Mouse (Mus musculus): ENCODE results near the gene B4galt2. TPM values are rescaled to one million over a fixed set of nuclear protein-coding genes. Genes with fewer than 3 reads are reported as not detected.

B4galt2 gene
- polyA plus RNA-seq, 1 experiment from 2014 or later: 30.9 TPM

Other genes starting within 250 kb of the B4galt2 start
- gene Dmap1, start 201.2 kb downstream of the B4galt2 start, polyA plus RNA-seq (2014; fragmentation: Nextera tagmentation; extraction: Ambion mirVana): 80.3 and 85.3 TPM in 2 replicates
- gene Gm12845, start 159.1 kb downstream of the B4galt2 start, polyA plus RNA-seq (2014; fragmentation: Nextera tagmentation; extraction: Ambion mirVana): not detected in 2 replicates
- not detected in 2 replicates for gene Klf17, start 117.8 kb downstream of the B4galt2 start, polyA plus RNA-seq (2014; fragmentation: Nextera tagmentation; extraction: Ambion mirVana)
- 7.4 and 8.4 TPM in 2 replicates for gene Slc6a9, start 49.0 kb downstream of the B4galt2 start, polyA plus RNA-seq (2014; fragmentation: Nextera tagmentation; extraction: Ambion mirVana)
- 0.81 and 1.8 TPM in 2 replicates for gene Ccdc24, start 10.9 kb downstream of the B4galt2 start, polyA plus RNA-seq (2014; fragmentation: Nextera tagmentation; extraction: Ambion mirVana)
- 235 and 249 TPM in 2 replicates for gene Atp6v0b, start 3.8 kb upstream of the B4galt2 start, polyA plus RNA-seq (2014; fragmentation: Nextera tagmentation; extraction: Ambion mirVana)
- gene Dph2, start 8.5 kb upstream of the B4galt2 start, polyA plus RNA-seq (2014; fragmentation: Nextera tagmentation; extraction: Ambion mirVana): 23.8 and 25.0 TPM in 2 replicates
- gene Ipo13, start 31.5 kb upstream of the B4galt2 start, polyA plus RNA-seq (2014; fragmentation: Nextera tagmentation; extraction: Ambion mirVana): 56.3 and 67.0 TPM in 2 replicates
- 1.5 and 1.7 TPM in 2 replicates for gene Artn, start 46.3 kb upstream of the B4galt2 start, polyA plus RNA-seq (2014; fragmentation: Nextera tagmentation; extraction: Ambion mirVana)

Data from neural tube, embryonic 11.5 days (tissue).